Mouse (Mus musculus) limb, embryonic 12.5 days (tissue): ENCODE results near the gene Lysmd2. TPM values are rescaled to one million over a fixed set of nuclear protein-coding genes. Genes with fewer than 3 reads are reported as not detected.

Source experiments
- ATAC-seq: fragments of 200-750 bp; cut with Nextera tagmentation; 2 replicates; pipeline ENCODE4 v1.8.0; 2017; ENCODE audit warnings: low read depth, moderate TSS enrichment; ENCODE audit not compliant: insufficient number of reproducible peaks, insufficient read depth, low FRiP score, low TSS enrichment
- H3K27ac ChIP-seq: fragments of 300-500 bp; sonication (generic); 2 replicates; pipeline ENCODE4 v1.5.1; 2016; ENCODE audit warnings: mild to moderate bottlenecking, moderate library complexity
- H3K27me3 ChIP-seq: fragments of 300-500 bp; sonication (generic); 2 replicates; pipeline ENCODE4 v1.6.1; 2016; ENCODE audit warnings: mild to moderate bottlenecking, moderate library complexity
- H3K36me3 ChIP-seq: fragments of 300-500 bp; sonication (generic); 2 replicates; pipeline ENCODE4 v1.6.1; 2016; ENCODE audit warnings: mild to moderate bottlenecking, moderate library complexity
- H3K4me1 ChIP-seq: fragments of 300-500 bp; sonication (generic); replicated peaks from 2 replicates; pipeline ENCODE4 v1.6.1; 2016
- H3K4me2 ChIP-seq: fragments of 300-500 bp; sonication (generic); 2 replicates; pipeline ENCODE4 v1.6.1; 2016; ENCODE audit warnings: mild to moderate bottlenecking, moderate library complexity
- H3K4me3 ChIP-seq: fragments of 300-500 bp; sonication (generic); replicated peaks from 2 replicates; pipeline ENCODE4 v1.5.1; 2016; ENCODE audit warnings: mild to moderate bottlenecking
- H3K9ac ChIP-seq: fragments of 300-500 bp; sonication (generic); replicated peaks from 2 replicates; pipeline ENCODE4 v1.6.1; 2016; ENCODE audit warnings: mild to moderate bottlenecking, moderate library complexity
- H3K9me3 ChIP-seq: fragments of 300-500 bp; sonication (generic); 2 replicates; pipeline ENCODE4 v1.6.1; 2016; ENCODE audit warnings: mild to moderate bottlenecking, moderate library complexity
- WGBS: fragments of 180-500 bp; shearing (Covaris S2); methylation state at CpG from one replicate; pipeline ENCODE4 v1.1.7; 2016; 5-methylcytosine and 5-hydroxymethylcytosine counted together
- polyA plus RNA-seq: library from polyadenylated mRNA; unstranded; fragments of >200 nt; fragmentation: Nextera tagmentation; extraction: Ambion mirVana; gene quantifications from 2 replicates; pipeline ENCODE4 v1.2.1, GENCODE M21; 2016

The Lysmd2 gene
- polyA plus RNA-seq, 1 experiment from 2014 or later: 22.0 TPM

GRCm38 (mm10) chr9:75672769-75673168 lies 47.2 kb downstream of the Lysmd2 start:
- no peak overlapping the region for H3K4me3 ChIP-seq
- WGBS: 84% methylated on average over 6 of the region's 6 CpGs
- no peak overlapping the region for H3K4me2 ChIP-seq
- H3K4me1 ChIP-seq: no peaks in the 10 kb centered on the region
- no peaks in the 10 kb centered on the region for H3K27me3 ChIP-seq
- H3K36me3 ChIP-seq: no peaks in the 10 kb centered on the region
- H3K9ac ChIP-seq: no peak overlapping the region
- ATAC-seq: no peak
- H3K9me3 ChIP-seq: no peaks in the 10 kb centered on the region
- H3K27ac ChIP-seq: no peak overlapping the region

DNA sequence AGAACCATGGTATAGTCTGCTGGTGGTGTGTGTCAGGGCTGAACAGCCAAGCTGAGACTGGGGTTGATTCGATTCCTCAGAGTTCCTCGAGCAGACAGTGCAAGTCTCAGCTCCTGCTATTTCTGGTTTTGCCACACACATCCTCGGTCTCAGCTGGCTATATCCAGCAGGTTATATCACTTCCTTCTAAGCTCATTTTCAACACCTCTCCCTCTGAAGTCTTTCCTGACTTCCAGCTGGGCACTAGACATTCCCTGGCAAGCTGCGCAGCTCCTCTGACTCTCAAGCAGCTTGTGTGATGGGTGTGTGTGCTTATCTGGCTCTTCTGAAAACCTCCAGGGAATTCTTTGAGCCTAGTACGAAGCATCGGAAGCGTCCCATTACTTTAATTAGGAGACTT lies 50.7 kb downstream of the Lysmd2 start:
- Histone ChIP-seq H3K36me3 (no peaks in the 10 kb centered on the region), H3K4me1 (no peaks in the 10 kb centered on the region), H3K4me3 (no peak overlapping the region), H3K4me2 (no peak overlapping the region), H3K9me3 (no peaks in the 10 kb centered on the region), H3K9ac (no peak overlapping the region), H3K27ac (no peak overlapping the region), H3K27me3 (no peaks in the 10 kb centered on the region)
- 67% methylated on average over 7 of the region's 7 CpGs for WGBS
- ATAC-seq: no peak

DNA sequence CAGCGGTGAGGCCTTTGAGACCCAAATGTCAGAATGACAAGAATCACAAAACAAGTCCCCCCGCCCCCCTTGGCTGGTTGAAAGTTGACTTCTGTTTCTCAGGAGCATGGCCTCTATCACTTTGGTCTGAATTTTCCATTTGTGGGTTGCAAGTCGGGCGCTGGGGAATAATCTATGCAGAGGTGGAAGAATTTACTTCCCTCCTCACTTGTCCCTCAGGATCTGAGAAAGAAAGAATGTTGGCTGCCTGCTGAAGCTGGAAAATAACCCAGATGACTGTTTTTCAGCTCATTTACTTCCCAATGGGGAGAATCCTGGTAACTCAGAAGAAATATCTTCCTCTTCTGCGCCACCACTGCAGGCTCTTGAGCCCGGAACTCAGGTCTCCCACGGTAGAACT lies 52.8 kb downstream of the Lysmd2 start:
- WGBS: 78% methylated on average over 7 of the region's 7 CpGs

DNA sequence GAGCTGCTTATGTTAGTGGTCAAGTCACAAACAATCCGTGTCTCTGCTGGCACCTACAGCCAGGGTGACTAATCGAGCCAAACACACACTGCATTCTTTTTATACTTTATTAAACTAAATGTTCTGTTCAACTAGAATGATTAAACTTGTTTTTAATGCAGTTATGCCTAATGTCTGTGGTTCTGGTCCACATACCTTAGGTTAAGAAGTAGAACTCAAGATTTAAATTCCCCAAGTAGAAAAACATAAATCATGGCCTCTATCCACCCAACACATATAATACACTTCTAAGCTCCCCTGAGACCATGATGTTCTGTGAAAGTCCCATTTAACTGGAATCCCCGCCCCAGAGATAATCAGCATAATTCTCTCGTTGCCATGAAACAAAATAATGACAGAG lies 54.1 kb downstream of the Lysmd2 start:
- no peak overlapping the region for H3K4me3 ChIP-seq
- peaks cover 6% of the 10 kb centered on the region; the same call in 1 of the 2 replicates for H3K4me1 ChIP-seq
- WGBS: 78% methylated on average over 4 of the region's 4 CpGs
- H3K27me3 ChIP-seq: no peaks in the 10 kb centered on the region; the same call in 1 of the 2 replicates
- no peak overlapping the region for H3K27ac ChIP-seq
- H3K4me2 ChIP-seq: no peak overlapping the region
- ATAC-seq: no peak
- H3K9ac ChIP-seq: no peak overlapping the region
- H3K9me3 ChIP-seq: no peaks in the 10 kb centered on the region
- H3K36me3 ChIP-seq: no peaks in the 10 kb centered on the region

More for the DNA sequence above, 52.8 kb downstream of the Lysmd2 start:
- no peak for ATAC-seq
- no peaks in the 10 kb centered on the region for H3K36me3 ChIP-seq
- H3K27me3 ChIP-seq: no peaks in the 10 kb centered on the region
- no peak overlapping the region for H3K4me2 ChIP-seq
- H3K4me3 ChIP-seq: no peak overlapping the region
- no peaks in the 10 kb centered on the region for H3K4me1 ChIP-seq
- no peak overlapping the region for H3K27ac ChIP-seq
- no peak overlapping the region for H3K9ac ChIP-seq
- no peaks in the 10 kb centered on the region for H3K9me3 ChIP-seq

GRCm38 (mm10) chr9:75680606-75681005 lies 55.1 kb downstream of the Lysmd2 start:
- Histone ChIP-seq H3K9ac (no peak overlapping the region), H3K36me3 (no peaks in the 10 kb centered on the region), H3K27me3 (no peaks in the 10 kb centered on the region; the same call in 1 of the 2 replicates), H3K27ac (no peak overlapping the region), H3K4me2 (no peak overlapping the region), H3K9me3 (no peaks in the 10 kb centered on the region), H3K4me3 (no peak overlapping the region), H3K4me1 (peaks cover 6% of the 10 kb centered on the region; the same call in 1 of the 2 replicates)
- 86% methylated on average over 5 of the region's 5 CpGs for WGBS
- ATAC-seq: no peak

DNA sequence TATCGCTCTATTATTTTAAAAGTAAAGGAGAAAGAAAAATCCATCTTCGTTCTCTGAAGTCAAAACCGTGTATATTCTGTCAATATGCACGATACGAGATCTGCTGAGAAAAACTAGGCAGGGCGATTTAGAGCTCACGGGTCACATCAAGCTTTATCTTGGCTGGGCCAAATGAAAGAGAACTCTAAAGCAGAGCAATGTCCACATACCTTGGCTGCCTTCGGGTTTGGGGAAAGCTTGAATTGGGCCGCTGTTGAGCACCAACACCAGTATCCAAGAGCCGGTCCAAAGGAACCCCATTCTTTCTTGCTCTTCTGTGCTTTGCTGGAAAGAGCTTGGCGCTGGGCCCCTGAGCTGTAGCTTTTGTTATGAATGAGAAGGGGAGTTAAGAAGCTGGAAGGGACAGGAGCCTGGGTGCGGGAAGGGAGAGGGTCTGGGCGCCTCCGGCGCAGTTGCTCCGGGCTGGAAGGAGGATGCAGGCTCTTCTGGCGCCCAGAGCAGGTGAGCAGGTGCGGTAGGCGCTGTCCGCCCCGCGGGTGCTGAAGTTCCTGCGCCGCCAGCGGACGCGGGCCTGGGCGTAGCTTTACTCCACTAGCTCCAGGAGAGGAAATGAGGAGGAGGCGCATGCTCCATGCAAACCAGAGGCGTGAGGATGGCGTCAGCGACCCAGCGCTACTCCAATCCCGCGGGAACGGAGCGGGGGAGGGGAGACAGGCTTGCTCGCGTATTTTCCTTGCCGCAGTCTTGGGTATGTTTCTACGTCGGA lies 58.1 kb downstream of the Lysmd2 start, which contains the start of gene Scg3:
Scg3 (minus strand) TSS at position 631 of the 766 bp plus-strand sequence.
- Histone ChIP-seq H3K4me2 (peak within 1 kb of the TSS; percentile 57), H3K9me3 (no peaks in the 10 kb centered on the region), H3K36me3 (no peaks in the 10 kb centered on the region), H3K4me1 (peaks cover 6% of the 10 kb centered on the region; the same call in 1 of the 2 replicates), H3K9ac (no peak within 1 kb of the TSS), H3K4me3 (peak within 1 kb of the TSS; percentile 29), H3K27me3 (no peaks in the 10 kb centered on the region; the same call in 1 of the 2 replicates), H3K27ac (no peak within 1 kb of the TSS)
- peak; percentile 86 for ATAC-seq
- 10% methylated on average over 42 of the region's 42 CpGs for WGBS

GRCm38 (mm10) chr9:75684292-75684691 lies 58.8 kb downstream of the Lysmd2 start:
- Histone ChIP-seq H3K36me3 (no peaks in the 10 kb centered on the region), H3K27ac (no peak overlapping the region), H3K9ac (no peak overlapping the region), H3K9me3 (no peaks in the 10 kb centered on the region), H3K27me3 (no peaks in the 10 kb centered on the region; the same call in 1 of the 2 replicates), H3K4me3 (peak overlapping the region; percentile 29), H3K4me1 (peaks cover 6% of the 10 kb centered on the region; the same call in 1 of the 2 replicates), H3K4me2 (peak overlapping the region; percentile 57)
- no peak for ATAC-seq
- WGBS: 78% methylated on average over 4 of the region's 4 CpGs

GRCm38 (mm10) chr9:75684772-75685171 lies 59.2 kb downstream of the Lysmd2 start:
- H3K4me1 ChIP-seq: peaks cover 6% of the 10 kb centered on the region; the same call in 1 of the 2 replicates
- H3K27me3 ChIP-seq: no peaks in the 10 kb centered on the region; the same call in 1 of the 2 replicates
- ATAC-seq: no peak
- H3K27ac ChIP-seq: no peak overlapping the region
- H3K4me2 ChIP-seq: no peak overlapping the region
- no peak overlapping the region for H3K4me3 ChIP-seq
- H3K9ac ChIP-seq: no peak overlapping the region
- no peaks in the 10 kb centered on the region for H3K36me3 ChIP-seq
- 0 out of 2 replicates have a peak, but pooled peaks cover 3% of the 10 kb centered on the region for H3K9me3 ChIP-seq
- WGBS: 85% methylated on average over 3 of the region's 3 CpGs

Other genes starting within 250 kb of the Lysmd2 start
- gene Mapk6, start 215.7 kb upstream of the Lysmd2 start, polyA plus RNA-seq: 114 TPM in 2 replicates
- 51.6 and 54.9 TPM in 2 replicates for gene Leo1, start 184.2 kb upstream of the Lysmd2 start, polyA plus RNA-seq
- gene Tmod3, start 66.1 kb upstream of the Lysmd2 start, polyA plus RNA-seq: 90.8 and 95.9 TPM in 2 replicates
- 26.7 and 27.3 TPM in 2 replicates for gene Tmod2, start 14.4 kb upstream of the Lysmd2 start, polyA plus RNA-seq
- gene Scg3, start 58.3 kb downstream of the Lysmd2 start, polyA plus RNA-seq: 0.13 and 0.78 TPM in 2 replicates
- 8.4 and 9.9 TPM in 2 replicates for gene Bmp5, start 149.6 kb downstream of the Lysmd2 start, polyA plus RNA-seq